Mouse (Mus musculus): ENCODE results near the gene Ptprd. TPM values are rescaled to one million over a fixed set of nuclear protein-coding genes. Genes with fewer than 3 reads are reported as not detected.
"Not testable (repeated sequence)": the region's sequence is repeated elsewhere in the genome, so short reads cannot be mapped to it uniquely, and the experiment has no call there.

Ptprd gene
- polyA plus RNA-seq, 1 experiment from 2014 or later: 1.0 TPM

- no peak for DNase-seq (ENCODE audit: low spot score)
These were observed 250.1 kb downstream of the Ptprd start for GRCm38 (mm10) chr4:77961711-77962110.

DNA sequence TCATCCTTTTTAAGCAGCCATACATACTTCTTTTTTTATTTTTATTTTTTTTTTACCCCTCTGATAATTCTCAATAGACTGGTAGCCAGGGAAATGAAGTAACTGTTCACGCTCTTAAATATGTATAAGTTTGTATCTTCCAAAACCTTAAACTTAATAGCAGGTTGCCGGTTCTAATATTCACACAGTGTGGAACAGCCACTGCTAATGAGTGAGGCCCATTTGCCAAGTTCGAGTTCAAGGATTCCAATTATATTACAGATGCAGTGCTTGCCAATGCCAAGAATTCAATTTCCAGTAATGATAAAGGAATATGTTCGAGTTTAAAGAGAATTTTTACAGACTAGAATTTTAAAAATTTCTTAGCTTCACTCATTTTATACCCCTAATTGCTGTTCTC, 322.3 kb downstream of the Ptprd start:
- no peak for DNase-seq (ENCODE audit: low spot score)

GRCm38 (mm10) chr4:77880213-77880612, 331.5 kb downstream of the Ptprd start:
- no peak for DNase-seq (ENCODE audit: low spot score)

- no peak for DNase-seq (ENCODE audit: low spot score)
These were observed 350.5 kb downstream of the Ptprd start for GRCm38 (mm10) chr4:77861269-77861668.

DNA sequence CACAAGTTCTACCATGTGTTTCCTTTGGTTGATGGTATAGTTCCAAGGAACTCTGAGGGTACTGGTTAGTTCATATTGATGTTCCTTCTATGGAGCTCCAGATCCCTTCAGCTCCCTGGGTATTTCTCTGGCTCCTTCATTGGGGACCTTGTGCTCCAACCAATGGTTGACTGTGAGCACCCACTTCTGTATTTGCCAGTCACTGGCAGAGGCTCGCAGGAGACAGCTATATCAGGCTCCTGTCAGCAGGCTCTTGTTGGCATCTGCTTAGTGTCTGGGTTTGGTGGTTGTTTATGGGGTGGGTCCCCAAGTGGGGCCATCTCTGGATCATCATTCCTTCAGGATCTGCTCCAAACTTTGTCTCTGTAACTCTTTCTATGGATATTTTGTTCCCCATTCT, 414.4 kb downstream of the Ptprd start:
- not testable (repeated sequence) for DNase-seq (ENCODE audit: low spot score)

GRCm38 (mm10) chr4:77777237-77777636, 434.5 kb downstream of the Ptprd start:
- no peak for DNase-seq (ENCODE audit: low spot score)

DNA sequence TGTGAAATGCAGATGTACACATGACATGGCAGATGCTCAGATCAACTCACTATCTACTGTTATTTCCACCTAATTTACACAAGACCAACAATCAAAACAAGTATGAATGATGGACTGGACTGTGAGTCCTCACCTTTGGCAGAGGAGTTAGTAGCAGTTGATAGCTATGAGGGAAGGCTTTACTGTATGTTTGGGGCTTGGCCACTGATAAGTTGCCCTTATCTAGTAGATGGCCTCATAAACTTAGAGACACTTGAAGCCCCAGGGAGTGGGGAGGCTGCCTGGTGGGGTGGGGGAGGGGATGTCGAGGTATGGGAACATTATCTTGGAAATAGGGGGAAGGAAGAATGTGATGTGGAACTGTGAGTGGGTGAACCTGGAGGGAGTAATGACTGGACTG, 448.0 kb downstream of the Ptprd start:
- DNase-seq (ENCODE audit: low spot score): no peak

DNA sequence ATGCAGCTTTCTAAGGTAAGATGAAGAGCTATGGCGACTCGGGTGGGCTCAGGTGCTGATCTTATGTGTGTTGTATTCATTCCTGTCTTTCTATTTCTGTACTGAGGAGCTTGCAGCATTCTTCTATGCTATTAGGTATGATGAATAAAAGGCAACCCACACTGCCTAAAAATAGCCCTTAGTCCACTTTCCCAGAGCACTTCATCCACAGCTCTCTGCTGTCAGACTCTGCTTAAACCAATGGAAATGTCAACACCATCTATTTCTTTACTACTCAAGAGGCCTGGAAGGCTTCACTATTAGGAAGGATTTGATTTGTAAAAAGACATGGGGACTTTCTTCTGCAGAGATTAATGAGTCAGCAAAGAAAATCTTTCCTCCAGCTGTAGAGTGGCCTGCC, 468.4 kb downstream of the Ptprd start:
- no peak for DNase-seq (ENCODE audit: low spot score)

- no peak for DNase-seq (ENCODE audit: low spot score)
These were observed 489.9 kb downstream of the Ptprd start for GRCm38 (mm10) chr4:77721908-77722307.

DNA sequence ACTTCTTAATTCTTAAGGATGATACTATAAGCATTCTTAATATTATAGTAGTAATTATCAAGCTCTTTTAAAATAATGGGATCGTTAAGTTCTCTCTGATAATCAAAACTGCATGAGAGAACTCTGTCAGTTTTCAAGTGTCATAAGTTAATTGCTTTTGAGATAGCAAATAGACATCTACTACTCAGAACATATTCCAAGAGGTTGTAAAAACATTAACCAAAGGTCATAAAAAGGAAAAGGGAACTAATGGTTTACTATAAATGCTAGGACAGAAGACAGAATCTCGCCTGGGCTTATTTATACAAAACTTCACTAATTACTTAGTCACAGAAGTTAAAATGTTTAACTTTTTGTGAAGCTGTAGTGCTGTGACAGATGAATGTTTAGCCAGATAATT, 494.0 kb downstream of the Ptprd start:
- DNase-seq (ENCODE audit: low spot score): no peak

DNA sequence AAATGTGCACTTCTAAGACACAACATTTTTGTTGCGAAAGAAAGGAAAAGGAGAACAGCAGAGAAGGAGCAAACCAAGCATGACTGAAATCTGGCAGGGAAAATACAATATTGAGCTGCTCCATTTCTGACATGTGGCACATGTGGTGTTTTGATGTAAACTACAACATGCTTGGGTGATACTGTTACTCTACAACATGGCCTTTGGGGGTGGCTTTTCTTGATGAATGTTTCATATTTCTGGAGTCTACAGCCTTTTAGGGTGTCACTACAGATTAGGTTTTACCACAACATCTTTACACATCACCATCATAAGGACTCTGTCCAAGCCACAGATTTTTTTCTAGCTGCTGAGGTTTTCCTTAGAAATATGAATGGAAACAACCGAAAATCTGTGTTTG, 501.5 kb downstream of the Ptprd start:
- DNase-seq (ENCODE audit: low spot score): no peak

- no peak for DNase-seq (ENCODE audit: low spot score)
These were observed 513.5 kb downstream of the Ptprd start for GRCm38 (mm10) chr4:77698294-77698693.

GRCm38 (mm10) chr4:77675798-77676197, 536.0 kb downstream of the Ptprd start:
- DNase-seq (ENCODE audit: low spot score): no peak

- no peak for DNase-seq (ENCODE audit: low spot score)
These were observed 547.0 kb downstream of the Ptprd start for GRCm38 (mm10) chr4:77664761-77665160.

- no peak for DNase-seq (ENCODE audit: low spot score)
These were observed 549.5 kb downstream of the Ptprd start for GRCm38 (mm10) chr4:77662309-77662708.

GRCm38 (mm10) chr4:77655669-77656068, 556.1 kb downstream of the Ptprd start:
- DNase-seq (ENCODE audit: low spot score): no peak

- DNase-seq (ENCODE audit: low spot score): no peak
These were observed 562.0 kb downstream of the Ptprd start for GRCm38 (mm10) chr4:77649615-77650325.

DNA sequence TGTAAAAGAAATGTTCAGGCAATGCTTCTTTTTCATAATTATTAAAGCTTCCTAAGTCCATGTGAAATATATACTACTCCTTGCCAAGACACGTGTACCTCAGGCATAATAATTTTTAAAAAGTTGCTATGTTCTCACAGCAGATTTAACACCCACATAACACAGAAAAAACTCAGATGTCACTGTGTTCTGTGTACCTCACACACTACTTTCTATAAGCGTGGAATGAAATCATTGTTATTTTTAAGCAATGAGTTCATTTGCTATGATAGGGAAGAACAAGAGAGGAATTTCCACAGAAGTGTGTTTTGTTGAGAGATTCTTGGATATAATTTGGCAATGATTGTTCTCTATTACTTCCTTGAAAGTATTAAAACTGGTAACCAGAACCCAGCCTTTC, 562.9 kb downstream of the Ptprd start:
- no peak for DNase-seq (ENCODE audit: low spot score)

DNA sequence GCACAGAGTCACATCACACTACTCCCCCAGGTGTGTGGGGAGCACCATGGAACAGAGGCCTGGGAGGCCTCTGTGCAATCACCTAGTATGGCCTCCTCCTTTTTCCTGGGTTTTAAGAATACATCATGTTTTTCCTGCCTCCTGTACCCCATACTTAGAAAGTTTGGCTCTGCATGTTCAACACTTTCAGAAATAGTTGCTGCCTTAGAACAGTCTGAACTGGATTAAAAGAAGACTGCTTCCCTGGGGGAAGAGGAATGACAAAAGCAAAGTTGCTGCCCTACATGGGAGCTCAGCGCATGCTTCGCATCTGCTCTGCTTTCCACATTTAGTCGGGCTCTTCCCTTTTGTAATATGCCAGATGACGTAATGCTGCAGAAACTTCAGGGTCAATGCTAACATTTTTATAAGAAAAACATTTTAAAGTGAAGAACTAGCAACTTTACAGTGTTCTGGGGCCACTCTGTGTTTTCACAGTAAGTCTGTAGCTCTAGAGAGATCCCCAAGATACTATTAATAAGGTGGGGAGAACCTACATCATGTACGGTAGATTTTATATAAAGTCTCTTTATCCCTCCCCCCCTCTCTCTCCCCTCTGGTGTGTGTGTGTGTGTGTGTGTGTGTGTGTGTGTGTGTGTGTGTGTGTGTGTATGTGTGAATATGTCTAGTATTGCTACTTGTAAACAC, 564.2 kb downstream of the Ptprd start:
- no peak for DNase-seq (ENCODE audit: low spot score)

DNA sequence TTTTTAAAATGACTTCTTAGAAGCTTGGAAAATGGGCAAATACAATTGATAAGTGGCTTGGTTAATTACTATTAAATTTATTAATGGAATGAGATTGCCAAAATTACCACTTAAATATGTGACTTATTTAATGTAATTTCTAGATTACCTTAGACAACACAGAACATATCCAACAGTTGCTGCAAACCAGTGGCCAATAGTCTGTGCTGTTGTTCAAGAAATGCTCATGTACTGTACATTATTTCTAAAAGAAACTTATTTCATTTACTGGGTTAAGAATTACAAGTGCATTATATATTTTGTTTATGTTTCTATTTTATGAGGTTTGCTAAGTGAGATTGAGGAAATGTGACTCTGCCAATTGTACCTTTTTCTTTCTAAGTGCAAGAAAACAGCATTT, 567.3 kb downstream of the Ptprd start:
- DNase-seq (ENCODE audit: low spot score): no peak

DNA sequence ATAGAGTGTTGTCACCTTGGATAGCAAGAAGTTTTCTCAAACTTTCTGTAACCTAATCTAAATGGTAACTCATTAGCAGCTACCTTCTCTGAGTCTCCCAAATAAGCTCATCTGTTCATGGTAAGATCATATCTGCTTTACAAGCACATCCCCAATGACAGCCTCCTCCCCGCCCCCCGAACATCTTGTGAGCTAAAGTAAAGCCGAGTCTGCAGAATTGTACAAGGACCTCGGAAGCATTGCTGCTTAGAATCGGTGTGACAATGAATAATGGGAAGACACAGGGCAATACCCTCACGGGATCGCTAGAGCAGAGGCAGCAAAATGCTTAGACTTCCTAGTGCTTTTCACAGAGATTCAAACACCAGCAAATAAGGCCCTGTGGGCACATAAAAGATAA, 571.7 kb downstream of the Ptprd start:
- no peak for DNase-seq (ENCODE audit: low spot score)

DNA sequence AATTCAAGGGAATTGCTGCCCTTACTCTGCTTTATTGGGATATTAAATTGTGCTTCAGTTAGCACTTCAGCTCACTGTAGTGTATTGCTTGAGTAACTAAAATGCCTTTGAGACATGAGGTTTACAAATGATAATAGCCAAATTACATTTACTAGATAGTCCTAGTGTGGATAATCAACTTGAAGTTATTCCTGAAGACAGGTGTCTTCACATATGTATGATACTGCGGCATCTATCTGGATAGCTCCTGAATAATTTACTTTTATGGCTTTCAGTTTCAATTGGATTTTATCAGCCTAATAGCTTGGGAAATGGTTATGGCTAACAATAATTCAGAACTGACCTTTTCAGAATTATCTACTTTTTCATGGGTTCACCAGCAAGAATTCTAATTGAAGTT, 598.6 kb downstream of the Ptprd start:
- no peak for DNase-seq (ENCODE audit: low spot score)

DNA sequence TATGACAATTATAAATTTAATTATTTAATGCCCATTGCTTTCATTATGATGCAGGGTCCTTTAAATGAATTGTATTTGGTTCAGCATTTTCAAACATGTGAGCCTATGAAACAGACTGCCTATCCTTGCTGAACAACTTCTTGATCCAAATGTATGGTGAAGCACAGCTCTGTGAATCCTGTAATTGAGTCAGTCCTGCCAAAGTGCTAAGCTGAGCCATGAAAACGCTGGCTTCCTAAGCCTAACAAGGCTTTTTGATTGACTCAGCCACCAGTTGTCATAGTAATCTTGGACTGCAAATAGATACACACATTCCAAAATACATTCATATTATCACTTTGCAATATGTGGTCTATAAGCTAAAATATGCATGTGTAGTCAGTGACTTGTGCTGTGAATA, 625.1 kb downstream of the Ptprd start:
- no peak for DNase-seq (ENCODE audit: low spot score)

Measured in thymus, postnatal 0 days (tissue).